Mouse (Mus musculus): Measurements from ENCODE around the gene Lrrc8c. TPM values are rescaled to one million over a fixed set of nuclear protein-coding genes. Genes with fewer than 3 reads are reported as not detected.

The Lrrc8c gene
- total and polyA plus RNA-seq, 2 experiments from 2014 or later: 6.9 to 11.5 TPM

DNA sequence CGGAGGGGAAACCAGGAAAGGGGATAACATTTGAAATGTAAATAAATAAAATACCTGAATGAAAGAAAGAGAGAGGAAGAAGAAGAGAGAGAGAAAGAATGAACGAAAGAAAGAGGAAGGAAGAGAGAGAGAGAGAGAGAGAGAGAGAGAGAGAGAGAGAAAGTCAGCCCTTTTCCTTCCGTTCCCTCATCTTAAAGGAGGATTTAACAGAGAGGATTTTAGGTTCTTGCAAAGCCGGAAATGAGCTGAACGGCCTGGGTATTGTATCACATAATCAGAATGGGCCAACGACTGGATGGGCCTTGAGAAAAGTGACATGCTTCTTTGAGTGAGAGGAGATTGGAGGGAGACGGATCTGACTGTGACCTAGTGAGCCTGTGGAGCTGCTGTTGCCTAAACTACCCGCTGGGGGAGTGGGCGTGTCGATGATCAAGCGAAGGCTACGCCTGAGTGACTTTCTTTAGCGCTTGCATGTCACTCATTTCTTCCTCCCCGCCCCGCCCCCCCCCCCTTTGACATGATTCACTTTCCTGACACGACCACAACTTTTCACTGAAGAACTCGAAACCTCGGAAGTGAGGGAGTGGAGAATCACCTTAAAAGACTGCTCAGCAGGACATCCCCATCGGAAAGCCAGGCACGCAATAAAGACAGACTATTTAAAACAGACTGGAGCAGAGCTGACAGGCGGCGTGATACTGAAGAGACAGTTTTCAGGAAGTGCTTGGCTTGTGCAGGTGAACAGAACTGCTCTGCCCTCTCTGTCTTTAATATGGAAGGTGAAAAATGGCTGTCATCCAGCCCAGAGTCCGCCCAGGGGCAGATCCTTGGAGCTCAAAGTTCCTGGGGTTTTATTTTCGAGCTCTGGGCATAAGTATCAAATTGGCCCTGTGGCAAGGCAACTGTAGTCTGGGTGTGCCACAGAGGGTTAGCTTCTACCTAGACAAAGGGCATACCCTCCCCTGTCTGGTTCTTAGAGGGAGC, 24.0 kb upstream of the Lrrc8c start:
- ATAC-seq (peak; percentile 79), DNase-seq (peak; percentile 77)
- Histone ChIP-seq H3K27me3 (ENCODE audit: insufficient read depth, low read length) (no peaks in the 10 kb centered on the region; the same call in 1 of the 2 replicates), H3K27ac (ENCODE audit: low read depth, low read length) (no peak overlapping the region), H3K9ac (peak overlapping the region; percentile 2; the same call in 1 of the 2 replicates), H3K4me2 (ENCODE audit: low read depth) (peak overlapping the region; percentile 46), H3K9me3 (ENCODE audit: low read length) (no peaks in the 10 kb centered on the region), H3K4me1 (ENCODE audit: insufficient read depth) (peaks cover 28% of the 10 kb centered on the region), H3K4me3 (ENCODE audit: low read depth, low read length) (peak overlapping the region; percentile 14), H3K36me3 (ENCODE audit: insufficient read depth) (peaks cover 2% of the 10 kb centered on the region; the same call in 1 of the 2 replicates)
- TF ChIP-seq CTCF (IDR thresholded peaks at IDR 0.05; ENCODE audit: low read depth): peak; percentile 54
- 5% methylated on average over 24 of the region's 24 CpGs for WGBS

DNA sequence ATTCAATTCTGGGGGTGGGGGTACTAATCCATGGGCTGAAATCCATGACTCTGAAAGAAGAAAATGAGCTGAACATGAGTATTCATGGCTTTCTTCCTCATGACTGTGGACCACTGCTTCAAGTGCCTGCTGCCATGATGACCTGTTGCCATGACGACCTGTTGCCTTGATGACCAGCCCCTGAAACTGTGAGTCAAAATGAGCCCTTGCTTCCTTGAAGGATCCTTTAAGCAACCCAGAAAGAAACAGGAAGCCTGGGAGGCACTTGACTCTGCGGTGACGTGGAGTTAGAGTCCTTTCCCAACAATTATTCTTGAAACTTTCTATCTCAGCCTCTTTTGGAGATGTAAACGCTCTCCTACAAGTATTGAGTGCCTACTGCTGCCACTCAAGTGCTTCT, 23.1 kb upstream of the Lrrc8c start:
- H3K9me3 ChIP-seq (ENCODE audit: low read length): no peaks in the 10 kb centered on the region
- H3K9ac ChIP-seq: no peak overlapping the region
- H3K27me3 ChIP-seq (ENCODE audit: insufficient read depth, low read length): no peaks in the 10 kb centered on the region; the same call in 1 of the 2 replicates
- no peak for TF ChIP-seq CTCF (IDR thresholded peaks at IDR 0.05; ENCODE audit: low read depth)
- H3K4me3 ChIP-seq (ENCODE audit: low read depth, low read length): no peak overlapping the region
- peaks cover 34% of the 10 kb centered on the region for H3K4me1 ChIP-seq (ENCODE audit: insufficient read depth)
- no peak overlapping the region for H3K27ac ChIP-seq (ENCODE audit: low read depth, low read length)
- WGBS: 78% methylated on average over 4 of the region's 4 CpGs
- ATAC-seq: no peak
- no peak overlapping the region for H3K4me2 ChIP-seq (ENCODE audit: low read depth)
- H3K36me3 ChIP-seq (ENCODE audit: insufficient read depth): no peaks in the 10 kb centered on the region
- no peak for DNase-seq

DNA sequence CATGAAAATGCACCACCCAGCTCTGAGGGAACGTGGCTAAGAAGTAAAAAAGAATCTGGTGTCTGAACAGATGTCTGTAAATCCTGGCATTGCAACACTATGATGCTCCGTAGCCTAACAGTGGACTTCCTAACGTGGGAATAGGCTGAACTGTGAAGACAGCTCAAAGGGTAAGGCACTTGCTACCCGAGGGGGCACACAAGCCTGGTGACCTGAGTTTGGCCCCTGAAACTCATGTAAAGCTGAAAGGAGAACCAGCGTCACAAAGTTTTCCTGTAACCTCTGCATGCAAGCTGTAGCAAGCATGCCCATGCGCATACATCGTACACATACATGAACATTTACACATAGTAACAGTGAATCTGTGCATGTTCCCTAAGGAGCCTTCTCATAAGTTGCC, 22.6 kb upstream of the Lrrc8c start:
- TF ChIP-seq CTCF (IDR thresholded peaks at IDR 0.05; ENCODE audit: low read depth): no peak
- ATAC-seq (no peak), DNase-seq (no peak)
- Histone ChIP-seq H3K4me2 (ENCODE audit: low read depth) (no peak overlapping the region), H3K36me3 (ENCODE audit: insufficient read depth) (no peaks in the 10 kb centered on the region), H3K27me3 (ENCODE audit: insufficient read depth, low read length) (no peaks in the 10 kb centered on the region; the same call in 1 of the 2 replicates), H3K9me3 (ENCODE audit: low read length) (no peaks in the 10 kb centered on the region), H3K27ac (ENCODE audit: low read depth, low read length) (no peak overlapping the region), H3K4me3 (ENCODE audit: low read depth, low read length) (no peak overlapping the region), H3K9ac (no peak overlapping the region), H3K4me1 (ENCODE audit: insufficient read depth) (peaks cover 34% of the 10 kb centered on the region)
- 77% methylated on average over 7 of the region's 7 CpGs for WGBS

DNA sequence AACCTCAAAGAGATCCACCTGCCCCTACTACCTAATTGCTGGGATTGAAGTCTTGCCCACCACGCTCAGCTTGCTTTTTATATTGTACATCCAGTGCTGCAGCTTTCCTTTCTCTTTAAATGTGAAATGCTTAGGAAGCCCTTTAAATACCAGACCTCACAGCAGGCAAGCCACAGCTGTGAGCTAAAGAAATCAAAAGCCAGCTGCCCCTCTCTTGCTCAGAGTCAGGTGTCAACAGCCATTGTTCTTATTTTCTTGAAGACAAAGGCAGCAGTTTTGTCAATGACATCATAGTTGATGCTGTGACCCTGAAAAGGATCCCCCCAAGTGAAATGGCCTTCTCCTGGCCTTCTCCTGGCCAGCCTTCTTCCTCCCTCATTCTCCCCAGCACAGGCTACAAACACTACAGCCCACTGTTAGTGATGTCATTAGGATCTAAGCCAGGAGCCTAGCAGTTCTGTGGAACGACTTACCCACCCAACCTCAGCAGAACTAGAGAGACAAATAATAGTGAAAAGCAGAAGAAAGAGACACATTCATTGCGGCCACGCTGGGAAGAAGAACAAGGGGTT, 20.7 kb upstream of the Lrrc8c start:
- ATAC-seq (no peak), DNase-seq (no peak)
- H3K36me3 ChIP-seq (ENCODE audit: insufficient read depth): no peaks in the 10 kb centered on the region
- WGBS: 24% methylated on average over 4 of the region's 4 CpGs
- no peak for TF ChIP-seq CTCF (IDR thresholded peaks at IDR 0.05; ENCODE audit: low read depth)
- H3K4me1 ChIP-seq (ENCODE audit: insufficient read depth): peaks cover 28% of the 10 kb centered on the region
- no peak overlapping the region for H3K9ac ChIP-seq
- H3K4me3 ChIP-seq (ENCODE audit: low read depth, low read length): no peak overlapping the region
- H3K27ac ChIP-seq (ENCODE audit: low read depth, low read length): 0 out of 2 replicates have a peak overlapping the region, but pooled peaks have one; percentile 40
- H3K9me3 ChIP-seq (ENCODE audit: low read length): no peaks in the 10 kb centered on the region
- no peak overlapping the region for H3K4me2 ChIP-seq (ENCODE audit: low read depth)
- H3K27me3 ChIP-seq (ENCODE audit: insufficient read depth, low read length): no peaks in the 10 kb centered on the region; the same call in 1 of the 2 replicates

DNA sequence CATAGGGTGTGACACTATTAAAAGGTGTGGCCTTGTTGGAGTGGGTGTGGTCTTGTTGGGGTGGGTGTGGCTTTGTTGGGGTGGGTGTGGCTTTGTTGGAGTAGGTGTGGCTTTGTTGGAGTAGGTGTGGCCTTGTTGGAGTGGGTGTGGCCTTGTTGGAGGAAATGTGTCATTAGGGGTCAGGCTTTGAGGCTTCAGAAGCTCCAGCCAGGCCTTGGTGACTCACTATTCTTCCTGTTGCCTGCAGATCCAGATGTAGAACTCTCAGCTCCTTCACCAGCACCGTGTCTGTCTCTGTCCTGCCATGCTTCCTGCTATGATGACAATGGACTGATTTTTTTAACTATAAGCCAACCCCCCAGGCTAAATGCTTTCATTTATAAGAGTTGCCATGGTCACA, 19.8 kb upstream of the Lrrc8c start:
- no peak overlapping the region for H3K9ac ChIP-seq
- no peak for TF ChIP-seq CTCF (IDR thresholded peaks at IDR 0.05; ENCODE audit: low read depth)
- H3K9me3 ChIP-seq (ENCODE audit: low read length): no peaks in the 10 kb centered on the region
- ATAC-seq: no peak
- peaks cover 20% of the 10 kb centered on the region for H3K4me1 ChIP-seq (ENCODE audit: insufficient read depth)
- H3K4me2 ChIP-seq (ENCODE audit: low read depth): no peak overlapping the region
- WGBS: 67% methylated on average over 1 of the region's 1 CpGs
- no peaks in the 10 kb centered on the region; the same call in 1 of the 2 replicates for H3K27me3 ChIP-seq (ENCODE audit: insufficient read depth, low read length)
- H3K36me3 ChIP-seq (ENCODE audit: insufficient read depth): no peaks in the 10 kb centered on the region
- no peak for DNase-seq
- no peak overlapping the region for H3K27ac ChIP-seq (ENCODE audit: low read depth, low read length)
- H3K4me3 ChIP-seq (ENCODE audit: low read depth, low read length): no peak overlapping the region

DNA sequence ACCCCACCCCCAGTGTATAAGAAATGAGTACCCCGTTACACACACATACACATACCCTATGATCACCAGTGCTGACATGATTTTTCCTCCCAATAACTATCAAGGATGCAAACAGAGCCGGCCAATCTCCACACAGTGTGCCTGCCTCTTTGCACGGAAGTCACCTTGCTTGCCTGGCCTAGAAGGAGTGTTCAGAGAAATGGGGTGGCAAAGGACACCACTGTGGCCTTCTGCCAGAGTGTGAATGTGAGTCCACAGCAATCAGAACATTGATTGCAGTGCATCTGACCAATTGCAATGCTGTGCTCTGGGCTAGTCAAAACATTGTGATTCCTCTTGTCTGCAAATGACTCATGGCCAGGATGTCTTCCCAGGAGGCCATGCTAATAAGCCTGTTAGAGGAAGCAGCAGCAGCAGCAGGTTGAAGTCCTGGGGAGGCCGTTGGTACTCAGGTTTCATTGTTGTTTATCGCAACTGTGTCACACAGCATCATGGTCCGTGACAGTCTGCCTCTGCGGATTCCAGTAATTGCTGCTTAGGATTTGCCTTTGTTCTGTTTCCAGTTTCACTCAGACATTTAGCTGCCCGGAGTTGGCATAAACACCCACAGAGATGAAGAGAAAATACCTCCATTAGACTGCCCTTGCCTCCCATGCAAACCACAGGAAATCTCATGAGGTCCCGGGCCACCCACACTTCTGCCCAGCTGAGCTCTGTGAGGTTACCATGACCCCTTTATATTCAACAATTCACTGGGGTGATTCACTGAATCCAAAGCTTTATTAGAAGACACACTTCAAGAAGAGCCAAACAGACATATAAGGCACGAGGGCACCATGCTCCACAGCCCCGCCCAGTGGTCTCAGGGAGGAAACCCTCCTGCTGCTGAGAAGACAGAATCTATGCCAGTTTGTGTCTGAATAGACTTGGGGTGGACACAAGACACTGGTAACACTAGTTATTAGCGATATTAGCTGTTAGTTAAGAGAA, 18.8 kb upstream of the Lrrc8c start:
- Histone ChIP-seq H3K36me3 (ENCODE audit: insufficient read depth) (no peaks in the 10 kb centered on the region), H3K9me3 (ENCODE audit: low read length) (no peaks in the 10 kb centered on the region), H3K4me2 (ENCODE audit: low read depth) (no peak overlapping the region), H3K27ac (ENCODE audit: low read depth, low read length) (no peak overlapping the region), H3K9ac (no peak overlapping the region), H3K4me3 (ENCODE audit: low read depth, low read length) (no peak overlapping the region), H3K4me1 (ENCODE audit: insufficient read depth) (peaks cover 12% of the 10 kb centered on the region; the same call in 1 of the 2 replicates), H3K27me3 (ENCODE audit: insufficient read depth, low read length) (no peaks in the 10 kb centered on the region; the same call in 1 of the 2 replicates)
- peak; percentile 66 for ATAC-seq
- peak; percentile 49 for DNase-seq
- 0 out of 2 replicates have a peak, but pooled peaks have one; percentile 26 for TF ChIP-seq CTCF (IDR thresholded peaks at IDR 0.05; ENCODE audit: low read depth)
- 32% methylated on average over 12 of the region's 12 CpGs for WGBS
